ENCODE assay signal across 16 mouse cellular contexts in the genomic region with DNA sequence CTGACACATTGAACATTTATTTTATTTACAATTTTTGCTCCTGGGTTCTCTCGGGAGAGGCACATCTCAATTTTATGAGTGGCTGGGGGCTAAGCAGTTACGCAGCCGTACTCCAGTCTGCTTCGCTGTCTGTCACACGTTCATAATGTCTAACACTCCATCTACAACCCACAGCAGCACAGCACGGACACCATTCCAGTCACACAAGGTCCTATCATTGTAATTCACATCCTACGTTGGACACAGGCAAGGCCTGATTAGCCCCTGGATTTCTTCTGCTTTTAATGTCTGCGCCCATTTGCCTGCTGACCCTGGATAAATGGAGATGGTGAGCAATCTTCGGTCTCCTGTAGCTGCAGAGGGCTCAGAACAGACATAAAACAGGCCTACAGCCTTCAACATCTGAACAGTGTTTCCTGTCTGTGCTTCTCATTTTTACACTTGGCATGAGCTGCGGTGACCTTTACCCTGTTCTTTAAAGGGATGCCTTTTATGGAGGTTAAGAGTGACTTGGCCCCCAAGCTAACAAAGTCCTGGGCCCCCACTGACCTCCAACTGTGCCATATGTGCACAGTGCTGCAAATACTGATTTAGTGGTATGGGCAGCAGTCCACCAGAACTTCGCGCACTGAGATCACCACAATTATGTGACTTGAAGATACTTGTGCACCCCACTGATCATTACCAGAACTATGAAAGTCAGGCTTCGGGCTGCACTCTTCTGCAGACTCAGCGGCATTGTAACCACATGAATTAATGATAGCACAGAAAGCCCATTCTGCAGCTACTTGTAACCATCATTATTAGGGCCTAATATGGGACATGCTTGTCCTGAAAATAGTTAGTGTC.
DNase-seq lines count a peak whose midpoint lies in the region; ATAC-seq and TF ChIP-seq lines count a peak whose summit lies in the region.
"Had no signal": no experiment of that assay in that cellular context is flagged by ENCODE, and none has a peak within 500 bp of the region (broad histone marks: within the 10 kb centered on the region; RNA-seq: fewer than 3 reads in every experiment).

No protein-coding gene starts in this region.

- WGBS in limb, embryonic 14.5 days, result 20% methylated on average over 14 of the region's 14 CpGs

- DNase-seq in kidney, postnatal 10 days, result peak; percentile 60
- DNase-seq in kidney, adult 9 months, result no peak
- DNase-seq in embryo, embryonic 11.5 days (ENCODE audit: low read depth, low spot score), result peak; percentile 24
- peak; percentile 57 for DNase-seq in forelimb bud, embryonic 11.5 days (ENCODE audit: low read depth, low spot score)
- peak; percentile 9 for DNase-seq in limb, embryonic 14.5 days (ENCODE audit: low spot score)
- DNase-seq in adrenal gland, postnatal 36 days, result no peak
- no peak for DNase-seq in right cerebral cortex, adult 2 months (ENCODE audit: low spot score in 2 of 2)
- DNase-seq: cerebellum, adult 11-12 months; layer of hippocampus, adult 9-11 months; lung, adult 18-20 months; thymus, postnatal 25 days had no signal

- TF ChIP-seq POLR2A in limb, embryonic 14.5 days (IDR thresholded peaks at IDR 0.05; ENCODE audit: borderline replicate concordance, extremely low read depth, insufficient read depth, insufficient read length), result no peak

- H3K9ac ChIP-seq in limb, embryonic 14.5 days (ENCODE audit: low read depth, low read length, severe bottlenecking), result no peak overlapping the region
- H3K9ac ChIP-seq: embryonic facial prominence, embryonic 12.5 days; stomach, embryonic 15.5 days had no signal

- no peaks in the 10 kb centered on the region for H3K27me3 ChIP-seq in limb, embryonic 14.5 days (ENCODE audit: control insufficient read depth, insufficient read depth, low read length)
- H3K27me3 ChIP-seq: embryonic facial prominence, embryonic 12.5 days; stomach, embryonic 15.5 days had no signal

- no peak overlapping the region for H3K4me2 ChIP-seq in limb, embryonic 14.5 days (replicated peaks; ENCODE audit: low read depth, low read length, severe bottlenecking)
- H3K4me2 ChIP-seq: embryonic facial prominence, embryonic 12.5 days; stomach, embryonic 15.5 days had no signal

- no peaks in the 10 kb centered on the region for H3K36me3 ChIP-seq in limb, embryonic 14.5 days (ENCODE audit: control insufficient read depth, insufficient read depth, low read length)
- H3K36me3 ChIP-seq: embryonic facial prominence, embryonic 12.5 days; forebrain, embryonic 10.5 days; stomach, embryonic 15.5 days had no signal

- peaks cover 8% of the 10 kb centered on the region for H3K4me1 ChIP-seq in limb, embryonic 14.5 days (ENCODE audit: control insufficient read depth, insufficient read depth, low read length)

- H3K9me3 ChIP-seq in limb, embryonic 14.5 days (ENCODE audit: control insufficient read depth, low read length), result no peaks in the 10 kb centered on the region
- H3K9me3 ChIP-seq: embryonic facial prominence, embryonic 12.5 days; forebrain, embryonic 10.5 days; stomach, embryonic 15.5 days had no signal

- H3K27ac ChIP-seq in limb, embryonic 14.5 days (replicated peaks; ENCODE audit: low read depth, low read length), result no peak overlapping the region
- H3K27ac ChIP-seq: embryonic facial prominence, embryonic 12.5 days; forebrain, embryonic 10.5 days; hindbrain, postnatal 0 days; stomach, embryonic 15.5 days had no signal

- no peak overlapping the region for H3K4me3 ChIP-seq in limb, embryonic 14.5 days (replicated peaks; ENCODE audit: low read length)
- H3K4me3 ChIP-seq: embryonic facial prominence, embryonic 12.5 days; forebrain, embryonic 10.5 days; stomach, embryonic 15.5 days had no signal

- ATAC-seq in limb, embryonic 14.5 days (ENCODE audit: low FRiP score, low read depth), result 0 out of 2 replicates have a peak, but pooled peaks have one; percentile 55
- ATAC-seq: activated CD4-positive, CD25-positive, alpha-beta regulatory T cell, adult 4 months; hindbrain, postnatal 0 days had no signal

Comparison
In these comparisons a context has a peak if more than half of its experiments do, and no peak if none do; other contexts are left out.
1. DNase-seq: peak in kidney, postnatal 10 days (single experiment), embryo, embryonic 11.5 days (single experiment), forelimb bud, embryonic 11.5 days (single experiment) and limb, embryonic 14.5 days (single experiment); none in kidney, adult 9 months (single experiment), adrenal gland, postnatal 36 days (0 of 2) and right cerebral cortex, adult 2 months (0 of 2).